Mouse (Mus musculus) CH12.LX (cell line): ENCODE results near the gene Ap1s3.

Experiments
- CHD2 ChIP-seq: IDR thresholded peaks from 2 replicates; pipeline ENCODE4 v1.6.1; 2011; ENCODE audit warnings: low read length, improper control_type of control experiment
- CTCF ChIP-seq, 2 experiments: IDR thresholded peaks in 1 of 2; conservative IDR thresholded peaks in 1 of 2; 2 replicates each; pipeline ENCODE4 v1.5.1; 2011 to 2012; ENCODE audit warnings: low read depth in 2 of 2, low read length in 2 of 2, improper control_type of control experiment in 1 of 2, inconsistent platforms in 1 of 2, mild to moderate bottlenecking in 1 of 2, moderate library complexity in 1 of 2
- EP300 ChIP-seq: IDR thresholded peaks from 2 replicates; pipeline ENCODE4 v1.6.1; 2011; ENCODE audit warnings: low read length, improper control_type of control experiment
- MAFK ChIP-seq: IDR thresholded peaks from 2 replicates; pipeline ENCODE4 v1.6.1; 2011; ENCODE audit warnings: low read length, improper control_type of control experiment; ENCODE audit not compliant: insufficient replicate concordance
- MAX ChIP-seq: IDR thresholded peaks from 2 replicates; pipeline ENCODE4 v1.6.1; 2011; ENCODE audit warnings: low read length, improper control_type of control experiment
- POLR2A ChIP-seq: IDR thresholded peaks from 2 replicates; pipeline ENCODE4 v1.6.1; 2011; ENCODE audit warnings: low read depth, mild to moderate bottlenecking, improper control_type of control experiment, low read length
- POLR2AphosphoS2 ChIP-seq: IDR thresholded peaks from 2 replicates; pipeline ENCODE4 v1.6.1; 2011; ENCODE audit warnings: low read depth, low read length, improper control_type of control experiment
- USF1 ChIP-seq: IDR thresholded peaks from 2 replicates; pipeline ENCODE4 v1.6.1; 2014; ENCODE audit warnings: low read depth, mild to moderate bottlenecking, inconsistent platforms, low read length, improper control_type of control experiment
- USF2 ChIP-seq: conservative IDR thresholded peaks from 2 replicates; pipeline ENCODE4 v1.6.1; 2011; ENCODE audit warnings: low read depth, low read length, improper control_type of control experiment

DNA sequence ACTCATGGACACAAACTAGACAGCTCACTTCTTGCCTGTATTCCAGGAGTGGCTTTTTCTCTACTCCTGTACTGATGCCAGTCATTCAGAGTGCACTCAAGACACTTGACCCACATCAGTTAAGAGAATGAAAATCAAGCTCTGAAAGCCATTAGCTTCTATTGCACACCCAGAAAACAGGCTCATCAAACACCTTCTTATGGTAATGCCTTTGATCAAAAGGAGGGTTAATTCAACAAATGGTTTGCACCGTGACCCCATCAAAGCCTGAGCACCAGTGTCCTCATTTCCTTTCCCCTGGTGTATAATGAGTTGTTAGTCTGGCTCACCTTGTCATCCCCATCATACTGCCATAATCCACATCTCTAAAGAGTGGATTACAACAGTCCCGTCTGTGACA is 69.3 kb downstream of the Ap1s3 start:
- TF ChIP-seq EP300 (no peak), USF2 (no peak), POLR2AphosphoS2 (no peak), CTCF (conservative IDR thresholded peaks at IDR 0.05 in 1 of 2, IDR thresholded peaks at IDR 0.05 in 1 of 2; ENCODE audit: low read depth in 2 of 2, low read length in 2 of 2) (no peak), CHD2 (no peak), MAFK (no peak), POLR2A (no peak), USF1 (no peak), MAX (no peak)
